Mouse (Mus musculus): ENCODE results near the gene Ghsr.

GRCm38 (mm10) chr3:27322591-27322990 lies 48.6 kb upstream of the Ghsr start:
- TF ChIP-seq CTCF (IDR thresholded peaks at IDR 0.05; ENCODE audit: borderline replicate concordance, insufficient read depth, low read depth, low read length) (no peak), POLR2A (IDR thresholded peaks at IDR 0.05; ENCODE audit: borderline replicate concordance, insufficient read depth, low read length) (no peak)

Measured in cerebellum, adult 2 months (tissue).